Mouse (Mus musculus) liver, embryonic 11.5 days (tissue): ENCODE data around the gene Galnt10. TPM values are rescaled to one million over a fixed set of nuclear protein-coding genes. Genes with fewer than 3 reads are reported as not detected.

Experiments used
- ATAC-seq: fragments of 200-750 bp; cut with Nextera tagmentation; replicated peaks from 2 replicates; pipeline ENCODE4 v1.8.0; 2017; ENCODE audit warnings: moderate number of reproducible peaks, mild to moderate bottlenecking, moderate TSS enrichment, moderate library complexity; ENCODE audit not compliant: low FRiP score
- DNase-seq: peaks from one replicate; pipeline ENCODE4 v3.0.0-alpha.2; 2017; ENCODE audit warnings: low spot score
- H3K27ac ChIP-seq: fragments of 300-500 bp; sonication (generic); 2 replicates; pipeline ENCODE4 v1.5.1; 2014; ENCODE audit warnings: mild to moderate bottlenecking, low read depth, low read length, control low read depth
- H3K27me3 ChIP-seq: fragments of 300-500 bp; sonication (generic); replicated peaks from 2 replicates; pipeline ENCODE4 v1.6.1; 2014; ENCODE audit warnings: low read length, mixed read lengths; ENCODE audit not compliant: control insufficient read depth, insufficient read depth
- H3K36me3 ChIP-seq: fragments of 300-500 bp; sonication (generic); 2 replicates; pipeline ENCODE4 v1.6.1; 2014; ENCODE audit warnings: mild to moderate bottlenecking, low read length, moderate library complexity, mixed read lengths; ENCODE audit not compliant: control insufficient read depth, insufficient read depth
- H3K4me1 ChIP-seq: fragments of 300-500 bp; sonication (generic); replicated peaks from 2 replicates; pipeline ENCODE4 v1.6.1; 2014; ENCODE audit warnings: low read length, mixed read lengths; ENCODE audit not compliant: control insufficient read depth, insufficient read depth
- H3K4me2 ChIP-seq: fragments of 300-500 bp; sonication (generic); 2 replicates; pipeline ENCODE4 v1.6.1; 2014; ENCODE audit warnings: mild to moderate bottlenecking, control low read depth, moderate library complexity
- H3K4me3 ChIP-seq: fragments of 300-500 bp; sonication (generic); 2 replicates; pipeline ENCODE4 v1.5.1; 2014; ENCODE audit warnings: low read depth, low read length, control low read depth
- H3K9ac ChIP-seq: fragments of 300-500 bp; sonication (generic); 2 replicates; pipeline ENCODE4 v1.6.1; 2014; ENCODE audit warnings: low read depth, low read length, control low read depth
- H3K9me3 ChIP-seq: fragments of 300-500 bp; sonication (generic); 2 replicates; pipeline ENCODE4 v1.6.1; 2016; ENCODE audit warnings: low read length, inconsistent platforms, mixed read lengths; ENCODE audit not compliant: control insufficient read depth
- whole genome bisulfite sequencing: fragments of 180-500 bp; shearing (Covaris S2); extraction: QIAGEN DNeasy Blood & Tissue Kit; methylation state at CpG from one replicate; pipeline ENCODE4 v1.1.7; 2014; 5-methylcytosine and 5-hydroxymethylcytosine counted together
- polyA plus RNA-seq: library from polyadenylated mRNA; unstranded; fragments of >200 nt; fragmentation: Nextera tagmentation; extraction: Ambion mirVana; gene quantifications from 2 replicates; pipeline ENCODE4 v1.2.1, GENCODE M21; 2014

Gene Galnt10
- polyA plus RNA-seq, 1 experiment from 2014 or later = 17.5 TPM

GRCm38 (mm10) chr11:57833296-57833977 is 188.2 kb downstream of the Galnt10 start:
- WGBS = 7% methylated on average over 30 of the region's 30 CpGs
- no peak overlapping the region for H3K4me3 ChIP-seq

GRCm38 (mm10) chr11:57834031-57834430 is 188.8 kb downstream of the Galnt10 start:
- H3K4me3 ChIP-seq = no peak overlapping the region
- DNase-seq = no peak
- no peaks in the 10 kb centered on the region for H3K36me3 ChIP-seq
- H3K9ac ChIP-seq = no peak overlapping the region
- ATAC-seq = no peak
- 26% methylated on average over 6 of the region's 6 CpGs for WGBS
- H3K27me3 ChIP-seq = peaks cover 98% of the 10 kb centered on the region
- no peaks in the 10 kb centered on the region for H3K9me3 ChIP-seq
- H3K27ac ChIP-seq = no peak overlapping the region
- 0 out of 2 replicates have a peak overlapping the region, but pooled peaks have one; percentile 15 for H3K4me2 ChIP-seq
- H3K4me1 ChIP-seq = no peaks in the 10 kb centered on the region

More at GRCm38 (mm10) chr11:57833296-57833977, 188.2 kb downstream of the Galnt10 start:
- H3K9me3 ChIP-seq = no peaks in the 10 kb centered on the region
- no peak for ATAC-seq
- no peak overlapping the region for H3K9ac ChIP-seq
- no peaks in the 10 kb centered on the region for H3K36me3 ChIP-seq
- DNase-seq = no peak
- peaks cover 98% of the 10 kb centered on the region for H3K27me3 ChIP-seq
- no peak overlapping the region for H3K27ac ChIP-seq
- peak overlapping the region; percentile 15; the same call in 1 of the 2 replicates for H3K4me2 ChIP-seq
- no peaks in the 10 kb centered on the region for H3K4me1 ChIP-seq

- Histone ChIP-seq H3K9ac (no peak overlapping the region), H3K4me1 (no peaks in the 10 kb centered on the region), H3K36me3 (no peaks in the 10 kb centered on the region), H3K9me3 (no peaks in the 10 kb centered on the region), H3K4me2 (no peak overlapping the region), H3K4me3 (no peak overlapping the region), H3K27me3 (peaks cover 98% of the 10 kb centered on the region), H3K27ac (no peak overlapping the region)
- no peak for ATAC-seq
- DNase-seq = no peak
- 37% methylated on average over 2 of the region's 2 CpGs for WGBS
These were observed 190.1 kb downstream of the Galnt10 start for GRCm38 (mm10) chr11:57835331-57835730.

GRCm38 (mm10) chr11:57835931-57836330 is 190.7 kb downstream of the Galnt10 start:
- H3K9me3 ChIP-seq = no peaks in the 10 kb centered on the region
- WGBS = 30% methylated on average over 3 of the region's 3 CpGs
- H3K4me2 ChIP-seq = no peak overlapping the region
- H3K4me3 ChIP-seq = no peak overlapping the region
- H3K27me3 ChIP-seq = peaks cover 98% of the 10 kb centered on the region
- no peak overlapping the region for H3K27ac ChIP-seq
- no peak for ATAC-seq
- H3K36me3 ChIP-seq = no peaks in the 10 kb centered on the region
- no peak overlapping the region for H3K9ac ChIP-seq
- no peak for DNase-seq
- H3K4me1 ChIP-seq = no peaks in the 10 kb centered on the region

GRCm38 (mm10) chr11:57836401-57836800 is 191.2 kb downstream of the Galnt10 start:
- Histone ChIP-seq H3K9me3 (no peaks in the 10 kb centered on the region), H3K4me2 (no peak overlapping the region), H3K4me1 (no peaks in the 10 kb centered on the region), H3K9ac (no peak overlapping the region), H3K36me3 (no peaks in the 10 kb centered on the region), H3K27ac (no peak overlapping the region), H3K4me3 (no peak overlapping the region), H3K27me3 (peaks cover 98% of the 10 kb centered on the region)
- no peak for ATAC-seq
- no peak for DNase-seq
- 11% methylated on average over 9 of the region's 9 CpGs for WGBS

Other genes starting within 250 kb of the Galnt10 start
- gene Fam114a2, start 126.8 kb upstream of the Galnt10 start, polyA plus RNA-seq = 36.7 and 43.4 TPM in 2 replicates
- 28.0 and 28.9 TPM in 2 replicates for gene Mfap3, start 126.8 kb upstream of the Galnt10 start, polyA plus RNA-seq
- 7.5 and 7.8 TPM in 2 replicates for gene Sap30l, start 156.2 kb downstream of the Galnt10 start, polyA plus RNA-seq
- gene Hand1, start 187.4 kb downstream of the Galnt10 start, polyA plus RNA-seq = 9.1 and 11.0 TPM in 2 replicates